Comparison of ENCODE assay signal across 15 mouse cellular contexts in genomic region chr4:58423276-58423930, GRCm38 (mm10).
A peak's percentile ranks its signal among the peaks of the same experiment; 100 is the strongest.
DNase-seq lines count a peak whose midpoint lies in the region; ATAC-seq and TF ChIP-seq lines count a peak whose summit lies in the region.
"Had no signal": no experiment of that assay in that cellular context is flagged by ENCODE, and none has a peak within 500 bp of the region (broad histone marks: within the 10 kb centered on the region; RNA-seq: fewer than 3 reads in every experiment).

No protein-coding gene starts in this region.

- TF ChIP-seq POLR2A in liver, adult 2 months (IDR thresholded peaks at IDR 0.05; ENCODE audit: extremely low read depth, insufficient read depth, low read length), result no peak

- H3K4me2 ChIP-seq in forebrain, embryonic 14.5 days (ENCODE audit: low read length), result no peak overlapping the region
- peak overlapping the region; percentile 20; the same call in 1 of the 2 replicates for H3K4me2 ChIP-seq in embryonic facial prominence, embryonic 12.5 days (replicated peaks)
- H3K4me2 ChIP-seq: hindbrain, embryonic 15.5 days had no signal

- no peaks in the 10 kb centered on the region for H3K9me3 ChIP-seq in forebrain, embryonic 14.5 days (replicated peaks; ENCODE audit: control insufficient read depth, low read length)
- no peaks in the 10 kb centered on the region; the same call in 1 of the 2 replicates for H3K9me3 ChIP-seq in forebrain, embryonic 10.5 days
- H3K9me3 ChIP-seq in embryonic facial prominence, embryonic 12.5 days, result no peaks in the 10 kb centered on the region
- H3K9me3 ChIP-seq: hindbrain, embryonic 15.5 days had no signal

- WGBS in forebrain, embryonic 14.5 days, result 74% methylated on average over 9 of the region's 9 CpGs
- WGBS in forebrain, embryonic 10.5 days, result 67% methylated on average over 9 of the region's 9 CpGs
- WGBS in liver, adult 2 months, result 70% methylated on average over 9 of the region's 9 CpGs
- WGBS in embryonic facial prominence, embryonic 12.5 days, result 19% methylated on average over 9 of the region's 9 CpGs

- H3K4me3 ChIP-seq in forebrain, embryonic 14.5 days (ENCODE audit: low read depth, low read length), result no peak overlapping the region
- no peak overlapping the region for H3K4me3 ChIP-seq in forebrain, embryonic 10.5 days
- no peak overlapping the region for H3K4me3 ChIP-seq in liver, adult 2 months (ENCODE audit: insufficient read depth, low read depth, low read length)
- no peak overlapping the region for H3K4me3 ChIP-seq in embryonic facial prominence, embryonic 12.5 days
- H3K4me3 ChIP-seq: gastrocnemius, adult 2 months; hindbrain, embryonic 15.5 days had no signal

- ATAC-seq in forebrain, embryonic 14.5 days, result peak; percentile 76; the same call in 1 of the 2 replicates
- no peak for ATAC-seq in embryonic facial prominence, embryonic 12.5 days (ENCODE audit: insufficient number of reproducible peaks, insufficient read depth, low FRiP score, low TSS enrichment)
- ATAC-seq in megakaryocyte progenitor cell, adult 5-6 weeks (replicated peaks; ENCODE audit: poor library complexity), result peak; percentile 90

- no peaks in the 10 kb centered on the region for H3K27me3 ChIP-seq in forebrain, embryonic 14.5 days (replicated peaks; ENCODE audit: control insufficient read depth, insufficient read depth, low read length)
- H3K27me3 ChIP-seq in forebrain, embryonic 10.5 days (ENCODE audit: poor library complexity, severe bottlenecking), result no peaks in the 10 kb centered on the region
- 0 out of 2 replicates have a peak, but pooled peaks cover 2% of the 10 kb centered on the region for H3K27me3 ChIP-seq in liver, adult 2 months (ENCODE audit: control insufficient read depth, insufficient read depth, low read length)
- H3K27me3 ChIP-seq in embryonic facial prominence, embryonic 12.5 days, result no peaks in the 10 kb centered on the region
- H3K27me3 ChIP-seq: hindbrain, embryonic 15.5 days had no signal

- H3K4me1 ChIP-seq in forebrain, embryonic 14.5 days (ENCODE audit: control insufficient read depth, insufficient read depth, low read length), result no peaks in the 10 kb centered on the region
- H3K4me1 ChIP-seq in forebrain, embryonic 10.5 days, result no peaks in the 10 kb centered on the region
- no peaks in the 10 kb centered on the region for H3K4me1 ChIP-seq in liver, adult 2 months (ENCODE audit: control insufficient read depth, insufficient read depth, low read length)
- peaks cover 2% of the 10 kb centered on the region; the same call in 1 of the 2 replicates for H3K4me1 ChIP-seq in embryonic facial prominence, embryonic 12.5 days
- H3K4me1 ChIP-seq: hindbrain, embryonic 15.5 days had no signal

- no peak overlapping the region for H3K27ac ChIP-seq in forebrain, embryonic 14.5 days (ENCODE audit: low read depth, low read length)
- H3K27ac ChIP-seq in forebrain, embryonic 10.5 days, result no peak overlapping the region
- no peak overlapping the region for H3K27ac ChIP-seq in liver, adult 2 months (replicated peaks; ENCODE audit: insufficient read depth, low read depth, low read length)
- no peak overlapping the region for H3K27ac ChIP-seq in embryonic facial prominence, embryonic 12.5 days
- H3K27ac ChIP-seq: gastrocnemius, adult 2 months; hindbrain, embryonic 15.5 days had no signal

- no peaks in the 10 kb centered on the region for H3K79me2 ChIP-seq in liver, adult 2 months (ENCODE audit: control insufficient read depth, insufficient read depth, low read length)

- no peaks in the 10 kb centered on the region for H3K36me3 ChIP-seq in forebrain, embryonic 14.5 days (ENCODE audit: control insufficient read depth, insufficient read depth, low read length)
- H3K36me3 ChIP-seq in forebrain, embryonic 10.5 days (replicated peaks), result no peaks in the 10 kb centered on the region
- H3K36me3 ChIP-seq in liver, adult 2 months (ENCODE audit: control insufficient read depth, insufficient read depth, low read length), result no peaks in the 10 kb centered on the region
- no peaks in the 10 kb centered on the region for H3K36me3 ChIP-seq in embryonic facial prominence, embryonic 12.5 days
- H3K36me3 ChIP-seq: hindbrain, embryonic 15.5 days had no signal

- no peak for TF ChIP-seq CTCF in liver, adult 2 months (IDR thresholded peaks at IDR 0.05; ENCODE audit: low read depth, low read length)

- peak; percentile 70 for DNase-seq in forebrain, embryonic 14.5 days (ENCODE audit: low spot score)
- no peak for DNase-seq in forebrain, embryonic 10.5 days (ENCODE audit: extremely low spot score, low spot score)
- DNase-seq in liver, adult 2 months (ENCODE audit: extremely low read depth, low read depth, low spot score), result peak; percentile 49
- no peak for DNase-seq in liver
- DNase-seq in cerebellum, adult 8-10 months, result no peak
- DNase-seq in spleen, adult 18-20 months, result no peak
- DNase-seq: adrenal gland, postnatal 10 days; cerebellum, postnatal 36 days; gastrocnemius, adult 2 months; kidney, postnatal 25 days; lung, postnatal 4 days; thymus, postnatal 25 days had no signal

- no peak overlapping the region for H3K9ac ChIP-seq in forebrain, embryonic 14.5 days (ENCODE audit: low read length)
- no peak overlapping the region for H3K9ac ChIP-seq in liver, adult 2 months (ENCODE audit: low read depth, low read length)
- H3K9ac ChIP-seq in embryonic facial prominence, embryonic 12.5 days, result no peak overlapping the region
- H3K9ac ChIP-seq: hindbrain, embryonic 15.5 days had no signal

Comparison
In these comparisons a context has a peak if more than half of its experiments do, and no peak if none do; other contexts are left out.
1. DNase-seq: peak in forebrain, embryonic 14.5 days (single experiment) and liver, adult 2 months (single experiment); none in forebrain, embryonic 10.5 days (single experiment), liver (single experiment), cerebellum, adult 8-10 months (single experiment) and spleen, adult 18-20 months (0 of 2).